Mouse (Mus musculus): ENCODE measurements around the gene Cldn14.

DNA sequence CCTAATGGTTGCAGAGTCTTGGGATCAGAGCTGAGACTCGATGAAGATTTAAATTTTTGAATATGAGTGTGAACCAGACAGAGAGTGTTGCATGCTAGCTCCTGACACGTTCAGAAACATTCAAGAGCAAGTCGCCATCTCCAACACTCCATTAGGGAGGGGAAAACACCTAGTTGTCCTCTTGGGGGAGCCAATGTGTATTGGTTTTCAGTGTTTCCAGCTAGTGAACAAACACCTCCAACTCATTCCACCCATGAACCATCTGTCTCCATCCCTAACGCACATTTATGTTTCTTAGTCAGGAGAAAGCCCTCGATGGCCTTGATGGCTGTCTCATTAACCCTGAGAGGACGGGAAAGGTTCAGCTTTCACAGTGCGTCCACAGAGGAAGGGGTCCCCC is 36.4 kb upstream of the Cldn14 start:
- TF ChIP-seq EP300 (IDR thresholded peaks at IDR 0.05; ENCODE audit: low read depth) (no peak), CTCF (IDR thresholded peaks at IDR 0.05; ENCODE audit: low read depth) (no peak)

Measured in liver, embryonic 14.5 days (tissue).